Comparison of ENCODE assay signal across 18 mouse cellular contexts in genomic region chr8:123536242-123536989, GRCm38 (mm10). TPM values are rescaled to one million over a fixed set of nuclear protein-coding genes. Genes with fewer than 3 reads are reported as not detected.
DNase-seq lines count a peak whose midpoint lies in the region; ATAC-seq lines count a peak whose summit lies in the region.
"Had no signal": no experiment of that assay in that cellular context is flagged by ENCODE, and none has a peak within 500 bp of the region (broad histone marks: within the 10 kb centered on the region; RNA-seq: fewer than 3 reads in every experiment).

No protein-coding gene starts in this region.

- ATAC-seq in cerebellum, adult (ENCODE audit: insufficient number of reproducible peaks, low FRiP score, low TSS enrichment), result no peak
- 0 out of 2 replicates have a peak, but pooled peaks have one; percentile 25 for ATAC-seq in erythroblast, adult 5-6 weeks (replicated peaks; ENCODE audit: low FRiP score, poor library complexity, severe bottlenecking)
- ATAC-seq: CD4-positive, CD25-positive, alpha-beta regulatory T cell, adult 4 months; Patski had no signal

- peak; percentile 1 for DNase-seq in cerebellum, adult 11-12 months
- DNase-seq in heart, adult 11 months, result peak; percentile 82
- DNase-seq in heart, adult 8-10 months (ENCODE audit: low spot score), result no peak
- peak; percentile 1 for DNase-seq in layer of hippocampus, adult 9-11 months
- no peak for DNase-seq in layer of hippocampus, adult 18-20 months (ENCODE audit: low spot score in 2 of 2)
- DNase-seq: adrenal gland, postnatal 25 days; cerebellum, adult 18-20 months; gastrocnemius, postnatal 10 days; heart, adult 2 months; heart, postnatal 4 days; liver; lung, adult 18-20 months; right cerebral cortex, adult 18-20 months; thymus, postnatal 25 days had no signal

RNA-seq across cellular contexts. Expression of gene Gas8, which starts 17.8 kb away (rescaled TPM):
- 1 to 10 TPM; 2.9 to 5.6 (median 4.0) TPM for total RNA-seq in heart, adult 8-10 months (2022)
- 10 to 100 TPM; 23.4 to 24.8 TPM for total RNA-seq in layer of hippocampus, adult 18-20 months (2021)
- not detected in 2 replicates for total RNA-seq in erythroblast, adult 5-6 weeks (2015; ENCODE audit: low replicate concordance)
- 2.4 and 3.4 TPM in 2 replicates for total RNA-seq in erythroblast, adult 5-6 weeks (2017; ENCODE audit: low replicate concordance)

RNA-seq across cellular contexts. Expression of gene Dbndd1, which starts 21.2 kb away (rescaled TPM):
- not detected for total RNA-seq in heart, adult 8-10 months (2022)
- total RNA-seq in layer of hippocampus, adult 18-20 months (2021), result 1 to 10 TPM; 9.5 to 10.0 TPM
- not detected in 2 replicates for total RNA-seq in erythroblast, adult 5-6 weeks (2015; ENCODE audit: low replicate concordance)
- not detected in 2 replicates for total RNA-seq in erythroblast, adult 5-6 weeks (2017; ENCODE audit: low replicate concordance)
- total RNA-seq: heart, adult 2 months; heart, postnatal 4 days had no signal

RNA-seq across cellular contexts. Expression of gene Afg3l1, which starts 58.7 kb away (rescaled TPM):
- 10 to 100 TPM; 59.2 to 78.1 (median 73.3) TPM for total RNA-seq in heart, adult 8-10 months (2022)
- total RNA-seq in layer of hippocampus, adult 18-20 months (2021), result 10 to 100 TPM; 23.6 to 24.9 TPM
- total RNA-seq in erythroblast, adult 5-6 weeks (2015; ENCODE audit: low replicate concordance), result 6.1 and 10.4 TPM in 2 replicates
- total RNA-seq in erythroblast, adult 5-6 weeks (2017; ENCODE audit: low replicate concordance), result 2.6 and 6.7 TPM in 2 replicates

Comparison
In these comparisons a context has a peak if more than half of its experiments do, and no peak if none do; other contexts are left out.
1. DNase-seq: peak in cerebellum, adult 11-12 months (single experiment), heart, adult 11 months (single experiment) and layer of hippocampus, adult 9-11 months (single experiment); none in heart, adult 8-10 months (single experiment) and layer of hippocampus, adult 18-20 months (0 of 2).
2. RNA of gene Dbndd1, which starts 21.2 kb away (total RNA-seq): 9.5 to 10.0 TPM in layer of hippocampus, adult 18-20 months; not detected in heart, adult 8-10 months and not detected in erythroblast, adult 5-6 weeks; every median in the first group is over 4 times any median in the second.